Mouse (Mus musculus) lung, embryonic 15.5 days (tissue): ENCODE results near the gene Mesd. TPM values are rescaled to one million over a fixed set of nuclear protein-coding genes. Genes with fewer than 3 reads are reported as not detected.

Source experiments
- ATAC-seq: fragments of 200-750 bp; cut with Nextera tagmentation; 2 replicates; pipeline ENCODE4 v1.8.0; 2017; ENCODE audit warnings: moderate number of reproducible peaks, borderline replicate concordance; ENCODE audit not compliant: low FRiP score, low TSS enrichment; ENCODE audit errors: extremely low read depth
- H3K27ac ChIP-seq: fragments of 300-500 bp; sonication (generic); 2 replicates; pipeline ENCODE4 v1.5.1; 2015; ENCODE audit warnings: moderate library complexity, mild to moderate bottlenecking, inconsistent platforms
- H3K27me3 ChIP-seq: fragments of 300-500 bp; sonication (generic); 2 replicates; pipeline ENCODE4 v1.6.1; 2015; ENCODE audit warnings: inconsistent platforms
- H3K36me3 ChIP-seq: fragments of 300-500 bp; sonication (generic); 2 replicates; pipeline ENCODE4 v1.6.1; 2015; ENCODE audit warnings: inconsistent platforms
- H3K4me1 ChIP-seq: fragments of 300-500 bp; sonication (generic); 2 replicates; pipeline ENCODE4 v1.6.1; 2015; ENCODE audit warnings: inconsistent platforms
- H3K4me2 ChIP-seq: fragments of 300-500 bp; sonication (generic); 2 replicates; pipeline ENCODE4 v1.6.1; 2015; ENCODE audit warnings: inconsistent platforms, mild to moderate bottlenecking, moderate library complexity
- H3K4me3 ChIP-seq: fragments of 300-500 bp; sonication (generic); 2 replicates; pipeline ENCODE4 v1.5.1; 2015; ENCODE audit warnings: mild to moderate bottlenecking, inconsistent platforms
- H3K9ac ChIP-seq: fragments of 300-500 bp; sonication (generic); 2 replicates; pipeline ENCODE4 v1.6.1; 2015; ENCODE audit warnings: inconsistent platforms
- H3K9me3 ChIP-seq: fragments of 300-500 bp; sonication (generic); 2 replicates; pipeline ENCODE4 v1.6.1; 2016; ENCODE audit warnings: inconsistent platforms
- WGBS: fragments of 180-500 bp; shearing (Covaris S2); methylation state at CpG from one replicate; pipeline ENCODE4 v1.1.7; 2015; 5-methylcytosine and 5-hydroxymethylcytosine counted together
- polyA plus RNA-seq: library from polyadenylated mRNA; unstranded; fragments of >200 nt; fragmentation: Nextera tagmentation; extraction: Ambion mirVana; gene quantifications from 2 replicates; pipeline ENCODE4 v1.2.1, GENCODE M21; 2015

Gene Mesd
- polyA plus RNA-seq, 1 experiment from 2014 or later, result 136 TPM

DNA sequence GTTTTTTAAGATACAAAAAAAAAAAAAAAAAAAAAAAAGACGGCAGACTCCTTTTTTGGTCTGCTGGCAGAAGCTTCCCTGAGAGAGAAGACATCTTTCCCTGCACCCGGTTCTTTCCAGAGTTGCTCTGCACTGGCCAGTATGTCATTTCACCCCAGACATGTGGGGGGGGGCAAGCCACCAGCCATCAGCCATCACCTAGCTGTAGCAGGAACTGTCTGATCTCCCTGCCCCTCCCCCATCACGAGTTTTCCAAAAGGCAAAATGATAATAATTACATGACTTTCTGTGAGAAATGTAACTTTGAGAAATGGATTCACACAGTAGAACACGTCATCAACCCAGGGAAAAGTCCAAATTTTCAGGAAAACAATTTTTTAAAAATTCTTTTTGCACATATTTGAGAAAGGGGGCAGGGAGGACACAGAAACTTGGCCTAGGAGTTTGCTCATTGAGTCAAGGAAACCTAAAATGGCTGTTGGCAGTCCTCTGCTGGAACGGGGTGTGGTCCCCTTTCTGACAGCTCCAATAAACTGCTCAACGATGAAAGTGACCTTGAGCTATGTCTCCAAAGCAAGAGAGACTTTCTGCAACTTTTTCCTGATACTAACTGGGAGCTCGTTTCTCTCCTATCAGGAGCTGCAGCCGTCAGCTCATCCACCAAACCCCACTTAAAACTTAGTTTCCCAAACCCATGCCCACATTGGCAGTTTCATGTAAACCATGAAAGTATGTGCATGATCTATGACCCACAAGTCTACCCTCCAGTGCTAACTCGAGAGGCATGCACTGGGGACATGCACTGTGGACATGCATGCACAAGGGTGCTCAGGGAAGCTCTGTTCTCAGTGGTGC lies 27.7 kb upstream of the Mesd start:
- H3K27me3 ChIP-seq, result no peaks in the 10 kb centered on the region
- no peak overlapping the region for H3K9ac ChIP-seq
- H3K36me3 ChIP-seq, result no peaks in the 10 kb centered on the region
- peak overlapping the region; percentile 80 for H3K27ac ChIP-seq
- ATAC-seq, result peak; percentile 86
- H3K4me3 ChIP-seq, result no peak overlapping the region
- H3K4me2 ChIP-seq, result no peak overlapping the region
- H3K9me3 ChIP-seq, result no peaks in the 10 kb centered on the region
- whole genome bisulfite sequencing, result 26% methylated on average over 9 of the region's 9 CpGs
- peaks cover 13% of the 10 kb centered on the region; the same call in 1 of the 2 replicates for H3K4me1 ChIP-seq

DNA sequence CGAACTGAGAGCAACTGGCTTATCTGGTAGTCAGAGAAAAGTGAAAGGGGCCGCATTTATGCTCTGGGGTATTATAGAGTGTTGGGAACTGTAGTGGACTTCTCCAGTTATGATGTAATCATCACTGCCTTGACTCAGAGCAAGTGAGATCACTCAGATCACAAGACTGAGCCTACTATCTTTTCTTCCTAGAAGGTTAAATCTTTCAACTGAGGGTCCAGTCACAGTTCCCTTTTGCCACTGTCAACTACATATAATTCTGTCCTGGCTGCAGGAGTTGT lies 27.1 kb upstream of the Mesd start:
- no peaks in the 10 kb centered on the region for H3K27me3 ChIP-seq
- no peak overlapping the region for H3K9ac ChIP-seq
- H3K4me2 ChIP-seq, result no peak overlapping the region
- H3K4me3 ChIP-seq, result no peak overlapping the region
- ATAC-seq, result no peak
- H3K4me1 ChIP-seq, result peaks cover 13% of the 10 kb centered on the region; the same call in 1 of the 2 replicates
- 31% methylated on average over 2 of the region's 2 CpGs for WGBS
- no peaks in the 10 kb centered on the region for H3K36me3 ChIP-seq
- H3K27ac ChIP-seq, result peak overlapping the region; percentile 80
- H3K9me3 ChIP-seq, result no peaks in the 10 kb centered on the region

DNA sequence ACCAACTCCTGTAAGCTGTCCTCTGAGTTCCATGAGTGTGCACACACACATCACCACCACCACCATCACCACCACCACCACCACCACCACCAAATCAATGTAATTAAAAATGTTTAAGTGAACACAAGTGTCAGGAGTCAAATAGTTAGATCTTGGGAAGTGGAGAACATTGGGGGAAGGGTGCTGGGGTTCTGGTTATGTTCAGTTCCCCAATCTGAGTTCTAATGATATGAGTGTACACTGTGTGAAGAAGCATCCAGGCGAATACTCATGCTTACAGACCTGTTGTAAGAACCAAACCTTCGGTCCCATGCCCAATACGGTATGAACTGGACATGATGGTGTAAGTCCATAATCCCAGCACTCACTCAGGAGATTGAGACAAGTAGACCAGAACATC lies 26.3 kb upstream of the Mesd start:
- Histone ChIP-seq H3K27me3 (no peaks in the 10 kb centered on the region), H3K9me3 (no peaks in the 10 kb centered on the region), H3K4me2 (no peak overlapping the region), H3K36me3 (no peaks in the 10 kb centered on the region), H3K9ac (no peak overlapping the region), H3K27ac (no peak overlapping the region), H3K4me3 (no peak overlapping the region), H3K4me1 (peaks cover 8% of the 10 kb centered on the region; the same call in 1 of the 2 replicates)
- ATAC-seq, result no peak
- WGBS, result 95% methylated on average over 3 of the region's 3 CpGs

DNA sequence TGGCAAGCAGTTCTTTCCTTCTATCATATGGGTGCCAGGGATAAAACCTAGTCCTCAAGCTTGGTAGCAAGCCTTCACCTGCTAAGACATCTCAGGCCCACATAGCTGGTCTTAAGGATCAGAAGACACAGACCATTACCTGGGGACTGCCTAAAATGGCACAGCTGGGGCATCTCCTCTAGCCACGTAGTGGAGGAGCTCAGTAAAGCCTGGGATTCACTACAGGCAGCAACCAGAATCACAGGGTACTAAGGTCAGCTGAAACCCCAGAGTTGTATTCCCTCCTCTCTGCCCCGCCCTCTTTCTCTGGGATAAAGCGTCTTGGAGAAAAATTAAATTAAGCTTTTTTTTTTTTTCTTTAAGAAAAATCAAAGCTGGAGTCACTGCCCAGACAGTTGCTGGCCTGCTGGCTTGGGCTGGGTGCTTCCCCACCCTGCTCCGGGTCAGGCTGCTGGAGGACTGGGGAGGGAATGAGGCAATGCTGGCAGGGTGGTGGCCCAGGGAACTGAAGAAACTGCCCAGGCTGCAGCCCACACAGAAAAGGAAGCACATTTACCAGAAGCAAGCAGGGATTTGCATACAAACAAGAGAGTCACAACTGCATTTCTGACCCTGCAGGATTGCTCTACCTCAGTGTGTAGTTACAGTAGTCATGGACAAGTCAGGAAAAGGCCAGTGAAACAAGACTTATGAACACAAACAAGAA lies 24.7 kb upstream of the Mesd start:
- Histone ChIP-seq H3K36me3 (no peaks in the 10 kb centered on the region), H3K4me1 (peaks cover 8% of the 10 kb centered on the region; the same call in 1 of the 2 replicates), H3K4me2 (no peak overlapping the region), H3K9me3 (no peaks in the 10 kb centered on the region), H3K27ac (no peak overlapping the region), H3K9ac (no peak overlapping the region), H3K27me3 (no peaks in the 10 kb centered on the region), H3K4me3 (no peak overlapping the region)
- WGBS, result 44% methylated on average over 4 of the region's 4 CpGs
- 0 out of 2 replicates have a peak, but pooled peaks have one; percentile 35 for ATAC-seq

DNA sequence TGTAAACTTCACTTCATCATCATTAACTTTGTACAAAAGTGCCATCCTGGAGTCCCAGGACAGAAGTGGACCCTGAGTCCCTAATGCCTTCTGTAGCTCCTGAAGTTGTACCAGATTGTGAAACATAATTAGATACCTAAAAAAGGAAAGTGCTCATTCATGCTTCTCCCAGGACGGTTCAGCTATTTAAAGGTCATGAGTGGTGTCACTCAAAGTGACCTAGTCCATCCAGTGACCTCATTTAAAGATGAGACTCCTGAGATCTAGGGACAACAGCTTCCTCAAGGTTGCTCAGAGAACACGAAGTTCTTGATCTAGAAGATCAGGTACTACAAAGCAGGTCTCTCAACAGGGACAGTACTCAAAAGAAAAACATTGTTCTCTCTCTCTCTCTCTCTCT lies 20.7 kb upstream of the Mesd start:
- no peak overlapping the region for H3K9ac ChIP-seq
- H3K27me3 ChIP-seq, result no peaks in the 10 kb centered on the region
- WGBS, result 40% methylated on average over 2 of the region's 2 CpGs
- H3K4me2 ChIP-seq, result no peak overlapping the region
- no peak for ATAC-seq
- H3K9me3 ChIP-seq, result no peaks in the 10 kb centered on the region
- no peaks in the 10 kb centered on the region for H3K4me1 ChIP-seq
- no peak overlapping the region for H3K27ac ChIP-seq
- H3K36me3 ChIP-seq, result no peaks in the 10 kb centered on the region
- no peak overlapping the region for H3K4me3 ChIP-seq

DNA sequence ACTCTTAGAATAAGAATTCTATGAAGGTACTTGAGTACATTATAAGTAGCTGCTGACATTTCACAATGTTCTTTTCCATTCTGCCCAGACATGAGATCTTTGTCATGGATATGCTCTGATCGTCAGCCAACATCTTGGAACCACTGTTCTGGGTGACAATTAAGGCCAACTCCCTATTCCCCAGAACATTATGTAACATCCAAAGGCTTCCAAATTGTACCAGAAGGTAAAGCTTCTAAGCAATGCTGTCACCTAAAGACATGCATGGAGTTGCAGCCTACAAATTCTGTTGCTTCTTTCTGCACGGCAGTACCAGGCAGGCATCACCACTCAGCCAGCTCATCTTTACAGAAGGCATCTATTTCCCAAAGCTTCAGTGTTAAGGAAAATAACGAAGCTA lies 16.1 kb upstream of the Mesd start:
- no peaks in the 10 kb centered on the region for H3K4me1 ChIP-seq
- no peaks in the 10 kb centered on the region for H3K36me3 ChIP-seq
- no peak overlapping the region for H3K9ac ChIP-seq
- H3K27me3 ChIP-seq, result no peaks in the 10 kb centered on the region
- H3K4me2 ChIP-seq, result no peak overlapping the region
- H3K9me3 ChIP-seq, result no peaks in the 10 kb centered on the region
- H3K27ac ChIP-seq, result no peak overlapping the region
- 73% methylated on average over 3 of the region's 3 CpGs for WGBS
- no peak overlapping the region for H3K4me3 ChIP-seq
- no peak for ATAC-seq

DNA sequence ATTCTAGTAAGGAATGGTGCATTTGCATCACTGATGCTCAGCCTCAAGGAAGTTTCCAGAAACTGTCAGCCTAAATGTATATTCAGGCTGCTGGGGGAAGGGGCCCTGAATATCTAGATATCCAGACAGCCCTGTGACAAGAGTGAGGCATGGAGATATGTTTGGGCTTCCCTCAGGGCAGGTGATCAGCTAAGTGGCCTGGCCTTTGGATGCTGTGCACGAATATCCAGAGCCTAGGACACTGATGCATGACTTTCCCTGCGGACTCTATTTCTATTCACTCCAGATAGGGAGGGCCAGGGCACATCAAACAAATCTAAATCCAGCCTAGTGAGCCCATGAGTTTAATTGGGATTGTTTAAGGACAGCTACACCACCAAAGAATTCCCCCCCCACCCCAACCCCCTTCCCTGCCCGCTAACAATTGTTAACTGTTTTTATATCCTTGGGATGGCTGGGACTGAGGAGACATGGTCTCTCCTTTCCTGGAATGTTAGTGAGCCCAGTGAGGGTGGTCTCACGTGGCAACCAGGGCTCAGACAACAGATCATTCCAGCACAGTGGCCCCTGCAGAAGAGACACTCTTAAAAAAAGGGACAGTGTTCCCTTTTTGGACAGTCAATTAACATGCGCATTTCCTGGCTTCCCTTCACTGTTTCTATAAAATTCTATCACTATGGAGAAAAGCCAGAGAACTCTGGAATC lies 14.3 kb upstream of the Mesd start:
- Histone ChIP-seq H3K4me1 (no peaks in the 10 kb centered on the region), H3K9ac (no peak overlapping the region), H3K36me3 (no peaks in the 10 kb centered on the region), H3K27me3 (no peaks in the 10 kb centered on the region), H3K9me3 (no peaks in the 10 kb centered on the region), H3K27ac (no peak overlapping the region), H3K4me3 (no peak overlapping the region), H3K4me2 (no peak overlapping the region)
- WGBS, result 34% methylated on average over 5 of the region's 5 CpGs
- ATAC-seq, result no peak

DNA sequence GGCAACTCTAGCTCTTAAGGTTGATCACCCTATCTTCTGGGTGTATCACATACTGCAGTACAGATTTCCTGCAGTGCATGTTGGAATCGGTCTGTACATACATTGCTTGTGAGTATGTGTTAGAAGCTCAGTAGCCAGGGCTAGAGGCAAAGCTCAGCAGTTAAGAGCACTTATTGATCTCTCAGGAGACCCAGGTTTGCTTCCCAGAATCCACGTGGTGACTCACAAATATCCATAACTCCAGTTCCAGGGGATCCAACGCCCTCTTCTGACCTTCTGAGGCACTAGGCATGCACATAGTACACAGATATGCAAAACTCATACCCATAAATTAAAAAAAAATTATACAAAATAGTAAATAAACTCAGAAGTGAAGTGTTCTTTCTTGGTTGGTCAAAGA lies 7.2 kb upstream of the Mesd start:
- Histone ChIP-seq H3K36me3 (peaks cover 16% of the 10 kb centered on the region), H3K4me1 (peaks cover 53% of the 10 kb centered on the region), H3K4me3 (no peak overlapping the region), H3K9me3 (no peaks in the 10 kb centered on the region), H3K27ac (no peak overlapping the region), H3K9ac (no peak overlapping the region), H3K4me2 (no peak overlapping the region), H3K27me3 (no peaks in the 10 kb centered on the region)
- ATAC-seq, result no peak
- 57% methylated on average over 3 of the region's 3 CpGs for WGBS

DNA sequence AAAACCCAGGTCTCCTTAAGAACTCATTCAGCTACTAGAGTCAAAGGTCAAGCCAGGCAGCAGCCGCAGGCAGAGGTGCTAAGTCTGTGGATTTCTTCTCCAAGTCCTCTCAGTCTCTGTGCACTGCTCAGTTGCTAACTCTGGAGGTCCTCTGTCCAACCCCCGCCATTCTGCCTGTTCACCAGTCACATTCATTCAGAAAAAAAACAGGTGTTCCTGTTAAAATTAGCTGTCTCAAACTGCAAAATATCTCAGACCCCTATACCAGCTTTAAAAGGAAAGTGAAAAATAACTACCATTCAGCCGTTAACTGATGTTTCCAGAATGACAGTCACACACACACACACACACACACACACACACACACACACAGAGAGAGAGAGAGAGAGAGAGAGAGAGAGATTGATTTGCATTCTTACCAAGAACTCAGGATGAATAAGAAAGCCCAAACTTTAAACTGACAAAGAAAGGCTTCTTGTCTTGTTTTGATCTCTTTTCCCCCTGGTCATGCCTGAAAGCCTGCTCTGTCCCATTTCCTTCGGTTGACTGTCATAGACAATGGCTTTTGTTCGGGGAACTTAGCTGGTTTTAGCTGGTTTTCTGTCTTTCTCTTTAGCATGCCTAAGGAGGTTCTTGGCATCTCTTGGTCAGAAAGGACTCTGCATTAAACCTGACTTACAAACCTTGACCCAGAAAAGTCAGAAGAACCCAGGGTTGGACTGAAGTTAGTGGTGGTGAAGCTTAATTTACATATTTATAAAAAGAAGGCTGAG lies 5.4 kb upstream of the Mesd start:
- H3K27me3 ChIP-seq, result no peaks in the 10 kb centered on the region
- no peak overlapping the region for H3K9ac ChIP-seq
- peak overlapping the region; percentile 11; the same call in 1 of the 2 replicates for H3K4me3 ChIP-seq
- H3K36me3 ChIP-seq, result peaks cover 20% of the 10 kb centered on the region
- peaks cover 63% of the 10 kb centered on the region for H3K4me1 ChIP-seq
- WGBS, result 27% methylated on average over 5 of the region's 5 CpGs
- H3K4me2 ChIP-seq, result peak overlapping the region; percentile 83
- H3K9me3 ChIP-seq, result no peaks in the 10 kb centered on the region
- no peak for ATAC-seq
- H3K27ac ChIP-seq, result 0 out of 2 replicates have a peak overlapping the region, but pooled peaks have one; percentile 8

DNA sequence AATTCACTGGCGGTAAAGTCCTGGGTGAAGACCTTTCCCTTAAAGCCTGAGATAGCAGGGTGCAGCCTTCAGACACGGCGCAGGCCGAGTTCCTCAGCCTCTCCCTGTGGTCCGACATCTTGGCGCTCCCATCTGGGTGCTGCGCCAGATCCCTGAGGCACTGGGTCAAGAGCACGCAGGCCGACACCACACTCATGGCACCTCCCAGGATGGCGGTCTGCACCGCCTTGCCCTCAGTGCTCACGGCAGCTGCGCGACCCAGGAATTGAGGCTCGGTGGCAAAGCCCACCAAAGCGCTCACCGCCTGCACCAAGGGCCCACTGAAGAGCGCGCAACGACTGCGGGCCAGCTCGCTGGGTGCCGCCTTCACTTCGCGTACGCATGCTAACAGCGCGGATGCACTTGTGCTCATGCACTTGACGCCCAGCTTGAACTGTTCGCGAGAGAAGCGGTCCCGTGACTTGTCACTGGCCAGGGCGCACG lies 2.1 kb upstream of the Mesd start:
- WGBS, result 63% methylated on average over 35 of the region's 35 CpGs
- peaks cover 64% of the 10 kb centered on the region for H3K4me1 ChIP-seq
- ATAC-seq, result no peak

DNA sequence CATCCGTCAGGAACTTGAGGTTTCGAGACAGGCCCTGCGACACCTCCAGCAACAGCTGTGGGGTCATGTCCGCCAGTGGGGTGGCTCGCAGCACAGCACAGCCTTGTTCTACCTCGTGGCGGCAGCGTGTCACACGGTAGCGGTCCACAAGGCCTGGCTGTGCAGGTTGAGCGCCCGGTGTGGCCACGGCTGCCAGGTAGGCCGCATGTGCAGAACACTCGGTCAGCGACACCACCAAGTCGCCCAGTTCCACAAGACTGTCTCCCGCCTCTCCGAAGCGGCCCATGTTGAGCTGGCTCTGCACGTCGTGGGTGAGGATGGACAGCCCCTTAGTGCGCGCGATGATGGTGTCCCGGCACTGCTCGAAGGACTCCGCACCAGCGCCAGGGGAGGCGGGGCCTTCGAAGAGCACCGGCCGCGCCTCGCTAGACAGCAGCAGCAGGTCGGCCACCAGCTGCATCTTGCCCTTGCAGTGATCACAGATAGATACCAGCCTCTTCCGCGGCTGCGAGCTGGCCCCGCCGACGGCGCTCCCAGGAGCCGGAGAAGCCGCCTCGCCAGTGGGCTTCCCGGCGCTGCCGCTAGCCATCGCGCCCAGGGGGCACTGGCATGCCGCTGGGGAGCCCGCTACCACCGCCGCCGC lies 1.5 kb upstream of the Mesd start:
- H3K4me1 ChIP-seq, result peaks cover 59% of the 10 kb centered on the region
- peak; percentile 13; the same call in 1 of the 2 replicates for ATAC-seq
- no peaks in the 10 kb centered on the region for H3K9me3 ChIP-seq
- H3K27ac ChIP-seq, result peak overlapping the region; percentile 98
- no peaks in the 10 kb centered on the region for H3K27me3 ChIP-seq
- H3K4me3 ChIP-seq, result peak overlapping the region; percentile 80
- 9% methylated on average over 56 of the region's 56 CpGs for WGBS
- H3K4me2 ChIP-seq, result peak overlapping the region; percentile 83
- peaks cover 19% of the 10 kb centered on the region for H3K36me3 ChIP-seq
- H3K9ac ChIP-seq, result peak overlapping the region; percentile 93

More for the DNA sequence above, 2.1 kb upstream of the Mesd start:
- H3K9me3 ChIP-seq, result no peaks in the 10 kb centered on the region
- no peaks in the 10 kb centered on the region for H3K27me3 ChIP-seq
- H3K4me3 ChIP-seq, result peak overlapping the region; percentile 80
- peak overlapping the region; percentile 83 for H3K4me2 ChIP-seq
- peak overlapping the region; percentile 93 for H3K9ac ChIP-seq
- peak overlapping the region; percentile 98; the same call in 1 of the 2 replicates for H3K27ac ChIP-seq
- peaks cover 20% of the 10 kb centered on the region for H3K36me3 ChIP-seq
